Mouse (Mus musculus) embryonic facial prominence, embryonic 11.5 days (tissue): ENCODE results near the gene Fstl4. TPM values are rescaled to one million over a fixed set of nuclear protein-coding genes. Genes with fewer than 3 reads are reported as not detected.

ENCODE experiments used
- ATAC-seq: fragments of 200-750 bp; cut with Nextera tagmentation; replicated peaks from 2 replicates; pipeline ENCODE4 v1.8.0; 2017; ENCODE audit warnings: low read depth; ENCODE audit not compliant: insufficient number of reproducible peaks, low FRiP score, low TSS enrichment
- DNase-seq: peaks from one replicate; pipeline ENCODE4 v3.0.0-alpha.2; 2015; ENCODE audit warnings: low spot score
- H3K27ac ChIP-seq: fragments of 300-500 bp; sonication (generic); replicated peaks from 2 replicates; pipeline ENCODE4 v1.5.1; 2014; ENCODE audit warnings: mild to moderate bottlenecking, low read depth, low read length, control low read depth
- H3K27me3 ChIP-seq: fragments of 300-500 bp; sonication (generic); 2 replicates; pipeline ENCODE4 v1.6.1; 2014; ENCODE audit warnings: mild to moderate bottlenecking, low read length, moderate library complexity, mixed read lengths; ENCODE audit not compliant: control insufficient read depth, insufficient read depth
- H3K36me3 ChIP-seq: fragments of 300-500 bp; sonication (generic); replicated peaks from 2 replicates; pipeline ENCODE4 v1.6.1; 2014; ENCODE audit warnings: low read depth, mild to moderate bottlenecking, low read length, moderate library complexity, mixed read lengths; ENCODE audit not compliant: control insufficient read depth, insufficient read depth
- H3K4me1 ChIP-seq: fragments of 300-500 bp; sonication (generic); 2 replicates; pipeline ENCODE4 v1.6.1; 2014; ENCODE audit warnings: low read length, mixed read lengths; ENCODE audit not compliant: control insufficient read depth, insufficient read depth
- H3K4me2 ChIP-seq: fragments of 300-500 bp; sonication (generic); 2 replicates; pipeline ENCODE4 v1.6.1; 2014; ENCODE audit warnings: low read depth, mild to moderate bottlenecking, control low read depth, low read length, moderate library complexity
- H3K4me3 ChIP-seq: fragments of 300-500 bp; sonication (generic); 2 replicates; pipeline ENCODE4 v1.5.1; 2014; ENCODE audit warnings: low read depth, low read length, control low read depth
- H3K9ac ChIP-seq: fragments of 300-500 bp; sonication (generic); replicated peaks from 2 replicates; pipeline ENCODE4 v1.6.1; 2014; ENCODE audit warnings: mild to moderate bottlenecking, control low read depth, low read length
- H3K9me3 ChIP-seq: fragments of 300-500 bp; sonication (generic); replicated peaks from 2 replicates; pipeline ENCODE4 v1.6.1; 2016; ENCODE audit warnings: mild to moderate bottlenecking, low read length, inconsistent platforms, mixed read lengths; ENCODE audit not compliant: control insufficient read depth
- WGBS: fragments of 180-500 bp; shearing (Covaris S2); extraction: QIAGEN DNeasy Blood & Tissue Kit; methylation state at CpG from one replicate; pipeline ENCODE4 v1.1.7; 2014; 5-methylcytosine and 5-hydroxymethylcytosine counted together
- polyA plus RNA-seq: library from polyadenylated mRNA; unstranded; fragments of >200 nt; fragmentation: Nextera tagmentation; extraction: Ambion mirVana; gene quantifications from 2 replicates; pipeline ENCODE4 v1.2.1, GENCODE M21; 2014

The Fstl4 gene
- polyA plus RNA-seq, 1 experiment from 2014 or later, result 1.0 TPM

GRCm38 (mm10) chr11:52734493-52735195 lies 29.8 kb upstream of the Fstl4 start:
- no peaks in the 10 kb centered on the region for H3K4me1 ChIP-seq
- no peak overlapping the region for H3K27ac ChIP-seq
- DNase-seq, result no peak
- H3K27me3 ChIP-seq, result no peaks in the 10 kb centered on the region
- no peak overlapping the region for H3K4me2 ChIP-seq
- H3K36me3 ChIP-seq, result no peaks in the 10 kb centered on the region
- no peaks in the 10 kb centered on the region for H3K9me3 ChIP-seq
- ATAC-seq, result no peak
- no peak overlapping the region for H3K4me3 ChIP-seq
- 84% methylated on average over 6 of the region's 6 CpGs for WGBS
- no peak overlapping the region for H3K9ac ChIP-seq

DNA sequence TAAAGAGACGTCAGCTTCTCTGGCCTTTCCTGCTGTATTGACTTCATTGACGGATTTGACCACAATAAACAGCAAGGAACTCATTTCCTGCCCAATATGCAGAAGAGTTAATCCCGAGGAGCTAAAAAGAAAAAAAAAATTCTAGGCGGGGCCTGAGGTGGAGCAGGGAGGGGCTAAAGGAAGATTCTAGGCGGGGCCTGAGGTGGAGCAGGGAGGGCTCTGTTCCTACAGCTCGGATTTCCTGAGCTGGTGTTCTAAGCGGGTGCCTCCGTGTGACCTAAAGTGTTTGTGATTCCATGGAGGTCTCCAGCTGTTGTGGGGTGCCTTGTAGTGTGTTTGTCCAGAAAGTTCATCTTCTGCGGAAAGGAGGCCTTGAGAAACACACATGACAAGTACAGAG lies 25.2 kb upstream of the Fstl4 start:
- WGBS, result 21% methylated on average over 9 of the region's 9 CpGs
- DNase-seq, result no peak

DNA sequence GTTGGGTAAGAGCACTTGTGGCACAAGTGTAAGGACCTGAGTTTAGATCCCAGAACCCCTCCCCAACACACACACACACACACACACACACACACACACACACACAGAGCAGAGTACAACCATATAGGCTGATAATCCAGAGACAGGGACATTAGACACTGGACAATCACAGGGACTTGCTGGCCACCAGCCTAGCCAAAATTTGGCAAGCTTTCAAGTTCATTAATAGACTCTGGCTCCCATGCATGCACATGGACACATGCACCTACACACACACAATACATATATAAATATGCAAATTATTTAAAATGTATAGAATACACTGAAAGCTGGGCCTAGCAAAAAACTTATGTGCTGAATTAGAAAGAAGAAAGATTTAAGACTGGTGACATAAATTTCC lies 24.0 kb upstream of the Fstl4 start:
- H3K4me2 ChIP-seq, result no peak overlapping the region
- H3K9me3 ChIP-seq, result no peaks in the 10 kb centered on the region
- no peaks in the 10 kb centered on the region for H3K36me3 ChIP-seq
- H3K27me3 ChIP-seq, result no peaks in the 10 kb centered on the region
- no peak for DNase-seq
- no peak for ATAC-seq
- H3K4me3 ChIP-seq, result no peak overlapping the region
- H3K27ac ChIP-seq, result no peak overlapping the region
- no peak overlapping the region for H3K9ac ChIP-seq
- H3K4me1 ChIP-seq, result no peaks in the 10 kb centered on the region

More for the DNA sequence above, 25.2 kb upstream of the Fstl4 start:
- H3K36me3 ChIP-seq, result no peaks in the 10 kb centered on the region
- H3K9ac ChIP-seq, result no peak overlapping the region
- H3K4me1 ChIP-seq, result no peaks in the 10 kb centered on the region
- no peak overlapping the region for H3K4me2 ChIP-seq
- H3K27me3 ChIP-seq, result no peaks in the 10 kb centered on the region
- H3K4me3 ChIP-seq, result no peak overlapping the region
- no peak for ATAC-seq
- H3K27ac ChIP-seq, result no peak overlapping the region
- no peaks in the 10 kb centered on the region for H3K9me3 ChIP-seq

DNA sequence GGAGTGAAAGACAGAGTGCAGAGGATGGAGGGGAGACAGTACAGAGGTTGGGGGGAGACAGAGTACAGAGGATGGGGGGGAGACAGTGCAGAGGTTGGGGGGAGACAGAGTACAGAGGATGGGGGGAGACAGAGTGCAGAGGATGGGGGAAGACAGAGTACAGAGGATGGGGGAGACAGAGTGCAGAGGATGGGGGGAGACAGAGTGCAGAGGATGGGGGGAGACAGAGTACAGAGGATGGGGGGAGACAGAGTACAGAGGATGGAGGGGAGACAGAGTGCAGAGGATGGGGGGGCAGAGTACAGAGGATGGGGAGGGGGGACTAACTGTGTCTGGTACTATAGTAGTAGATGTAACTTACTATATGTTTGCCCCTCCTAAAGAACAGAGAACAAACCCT lies 20.5 kb upstream of the Fstl4 start:
- H3K36me3 ChIP-seq, result no peaks in the 10 kb centered on the region
- no peak overlapping the region for H3K9ac ChIP-seq
- no peaks in the 10 kb centered on the region for H3K27me3 ChIP-seq
- H3K4me3 ChIP-seq, result no peak overlapping the region
- H3K27ac ChIP-seq, result no peak overlapping the region
- H3K4me2 ChIP-seq, result no peak overlapping the region
- no peak for DNase-seq
- no peak for ATAC-seq
- no peaks in the 10 kb centered on the region for H3K9me3 ChIP-seq
- H3K4me1 ChIP-seq, result no peaks in the 10 kb centered on the region

DNA sequence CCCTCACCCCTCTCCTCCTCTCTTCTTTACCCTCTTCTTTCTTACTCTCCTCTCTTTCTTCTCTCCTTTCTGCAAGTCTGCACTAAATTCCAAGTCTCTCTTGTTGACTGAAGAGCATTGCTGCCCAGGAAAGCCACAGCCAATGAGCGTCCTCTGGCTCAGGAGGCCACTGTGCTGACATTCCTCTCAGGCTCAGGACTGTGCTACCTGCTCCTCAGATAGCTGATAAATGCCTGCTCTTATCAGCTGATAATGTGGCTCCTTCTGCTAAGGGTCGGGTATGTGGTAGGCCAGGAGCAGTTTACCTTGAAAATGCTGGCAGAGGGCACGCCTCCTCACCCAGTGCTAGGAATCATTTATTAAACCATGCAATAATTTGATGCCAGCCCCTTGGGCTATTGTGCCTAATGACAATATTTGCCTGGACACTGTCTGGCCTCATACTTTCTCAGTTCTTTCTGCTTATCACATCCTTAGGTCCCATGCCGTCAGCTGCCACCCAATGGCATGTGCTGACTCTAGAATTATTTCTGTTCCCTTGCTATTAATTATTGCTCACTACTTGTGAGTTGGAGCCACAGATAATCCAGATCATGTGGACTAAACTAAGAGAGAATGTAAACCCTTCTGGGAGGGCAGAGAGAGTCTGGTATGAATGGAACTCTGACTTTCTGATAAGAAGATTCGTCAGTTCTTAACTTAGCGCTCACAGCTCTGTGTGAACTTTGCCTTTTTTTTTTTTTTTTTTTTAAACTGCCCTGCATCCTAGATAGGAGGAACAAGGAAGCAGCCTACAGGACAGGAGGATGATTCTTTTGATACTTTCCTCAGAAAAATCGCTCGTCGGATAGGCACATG lies 19.6 kb upstream of the Fstl4 start:
- no peak overlapping the region for H3K4me3 ChIP-seq
- H3K9me3 ChIP-seq, result no peaks in the 10 kb centered on the region
- H3K4me2 ChIP-seq, result no peak overlapping the region
- no peak for DNase-seq
- 63% methylated on average over 9 of the region's 9 CpGs for WGBS
- H3K4me1 ChIP-seq, result no peaks in the 10 kb centered on the region
- ATAC-seq, result no peak
- H3K9ac ChIP-seq, result no peak overlapping the region
- H3K27me3 ChIP-seq, result no peaks in the 10 kb centered on the region
- no peak overlapping the region for H3K27ac ChIP-seq
- no peaks in the 10 kb centered on the region for H3K36me3 ChIP-seq

- no peak overlapping the region for H3K4me2 ChIP-seq
- DNase-seq (no peak), ATAC-seq (no peak)
- H3K9ac ChIP-seq, result no peak overlapping the region
- no peaks in the 10 kb centered on the region for H3K4me1 ChIP-seq
- H3K4me3 ChIP-seq, result no peak overlapping the region
- H3K27me3 ChIP-seq, result no peaks in the 10 kb centered on the region
- H3K27ac ChIP-seq, result no peak overlapping the region
- 75% methylated on average over 7 of the region's 7 CpGs for WGBS
- no peaks in the 10 kb centered on the region for H3K36me3 ChIP-seq
- H3K9me3 ChIP-seq, result no peaks in the 10 kb centered on the region
Measured at GRCm38 (mm10) chr11:52747206-52747605, 17.2 kb upstream of the Fstl4 start.

GRCm38 (mm10) chr11:52747766-52748456 lies 16.5 kb upstream of the Fstl4 start:
- Histone ChIP-seq H3K4me1 (no peaks in the 10 kb centered on the region), H3K27me3 (no peaks in the 10 kb centered on the region), H3K9me3 (no peaks in the 10 kb centered on the region), H3K9ac (no peak overlapping the region), H3K36me3 (no peaks in the 10 kb centered on the region), H3K4me2 (no peak overlapping the region), H3K4me3 (no peak overlapping the region), H3K27ac (no peak overlapping the region)
- ATAC-seq (peak; percentile 65; the same call in 1 of the 2 replicates), DNase-seq (no peak)
- WGBS, result 19% methylated on average over 6 of the region's 6 CpGs

DNA sequence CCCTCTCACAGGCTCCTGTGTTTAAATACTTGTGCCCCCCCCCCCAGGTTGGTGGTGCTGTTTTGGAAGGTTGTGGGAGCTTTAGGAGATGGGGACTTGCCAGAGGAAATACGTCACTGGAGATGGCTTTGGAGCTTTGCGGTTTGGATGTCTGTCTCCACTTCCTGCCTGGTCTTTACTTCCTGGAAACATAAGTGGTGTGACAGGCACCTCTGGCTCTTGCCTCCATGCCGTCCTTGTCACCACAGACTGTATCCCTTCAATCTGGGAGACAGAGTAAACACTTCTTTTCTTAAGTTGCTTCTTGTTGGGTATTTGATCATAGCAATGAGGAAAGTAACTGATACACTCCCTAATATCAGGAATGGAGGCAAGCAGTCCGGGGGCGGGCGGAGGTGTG lies 14.4 kb upstream of the Fstl4 start:
- Histone ChIP-seq H3K36me3 (no peaks in the 10 kb centered on the region), H3K9ac (no peak overlapping the region), H3K9me3 (no peaks in the 10 kb centered on the region), H3K4me2 (no peak overlapping the region), H3K27ac (no peak overlapping the region), H3K27me3 (no peaks in the 10 kb centered on the region), H3K4me3 (no peak overlapping the region), H3K4me1 (no peaks in the 10 kb centered on the region)
- DNase-seq, result no peak
- ATAC-seq, result no peak
- WGBS, result 82% methylated on average over 6 of the region's 6 CpGs
